Mouse (Mus musculus): ENCODE results near the gene Gm45713.
"Not testable (repeated sequence)": the region's sequence is repeated elsewhere in the genome, so short reads cannot be mapped to it uniquely, and the experiment has no call there.

Gene Gm45713

GRCm38 (mm10) chr7:45098541-45099240 lies 37.3 kb downstream of the Gm45713 start:
- no peak for DNase-seq (ENCODE audit: low spot score in 2 of 2)

- DNase-seq (ENCODE audit: low spot score in 2 of 2), result no peak
Observed at GRCm38 (mm10) chr7:45097479-45097878, 38.6 kb downstream of the Gm45713 start.

GRCm38 (mm10) chr7:45095965-45096364 lies 40.1 kb downstream of the Gm45713 start:
- DNase-seq (ENCODE audit: low spot score in 2 of 2), result not testable (repeated sequence)

- no peak for DNase-seq (ENCODE audit: low spot score in 2 of 2)
Observed at GRCm38 (mm10) chr7:45095367-45095766, 40.7 kb downstream of the Gm45713 start.

- DNase-seq (ENCODE audit: low spot score in 2 of 2), result no peak
Observed at GRCm38 (mm10) chr7:45094121-45094520, 41.9 kb downstream of the Gm45713 start.

GRCm38 (mm10) chr7:45093516-45093905 lies 42.5 kb downstream of the Gm45713 start:
- no peak for DNase-seq (ENCODE audit: low spot score in 2 of 2)

- DNase-seq (ENCODE audit: low spot score in 2 of 2), result no peak
Observed at GRCm38 (mm10) chr7:45092828-45093515, 43.1 kb downstream of the Gm45713 start.

GRCm38 (mm10) chr7:45092048-45092447 lies 44.0 kb downstream of the Gm45713 start, which contains the start of gene Rcn3:
Rcn3 (minus strand) TSS chr7:45092221.
- DNase-seq (ENCODE audit: low spot score in 2 of 2), result peak; percentile 66 to 73

GRCm38 (mm10) chr7:45091001-45091990 lies 44.7 kb downstream of the Gm45713 start:
- no peak for DNase-seq (ENCODE audit: low spot score in 2 of 2)

GRCm38 (mm10) chr7:45090251-45090977 lies 45.6 kb downstream of the Gm45713 start:
- peak in 1 of 2 experiments; percentile 57 for DNase-seq (ENCODE audit: low spot score in 2 of 2)

GRCm38 (mm10) chr7:45088597-45088996 lies 47.4 kb downstream of the Gm45713 start:
- DNase-seq (ENCODE audit: low spot score in 2 of 2), result no peak

- no peak for DNase-seq (ENCODE audit: low spot score in 2 of 2)
Observed at GRCm38 (mm10) chr7:45086084-45086483, 49.9 kb downstream of the Gm45713 start.

GRCm38 (mm10) chr7:45083300-45083890 lies 52.6 kb downstream of the Gm45713 start:
- no peak for DNase-seq (ENCODE audit: low spot score in 2 of 2)

- peak; percentile 60 to 77 for DNase-seq (ENCODE audit: low spot score in 2 of 2)
Observed at GRCm38 (mm10) chr7:45082401-45083299, 53.4 kb downstream of the Gm45713 start.

- no peak for DNase-seq (ENCODE audit: low spot score in 2 of 2)
Observed at GRCm38 (mm10) chr7:45081016-45081415, 55.0 kb downstream of the Gm45713 start.

- peak; percentile 88 to 96 for DNase-seq (ENCODE audit: low spot score in 2 of 2)
Observed at GRCm38 (mm10) chr7:45079856-45080255, 56.2 kb downstream of the Gm45713 start.

GRCm38 (mm10) chr7:45078513-45078912 lies 57.5 kb downstream of the Gm45713 start:
- DNase-seq (ENCODE audit: low spot score in 2 of 2), result peak; percentile 77 to 90

GRCm38 (mm10) chr7:45077829-45078228 lies 58.2 kb downstream of the Gm45713 start:
- no peak for DNase-seq (ENCODE audit: low spot score in 2 of 2)

GRCm38 (mm10) chr7:45077322-45077721 lies 58.7 kb downstream of the Gm45713 start:
- DNase-seq (ENCODE audit: low spot score in 2 of 2), result no peak

- DNase-seq (ENCODE audit: low spot score in 2 of 2), result no peak
Observed at GRCm38 (mm10) chr7:45076501-45076900, 59.5 kb downstream of the Gm45713 start.
